Mouse (Mus musculus) skeletal muscle tissue, adult 2 months (tissue): ENCODE results near the gene Arhgef39.

Experiments used
- DNase-seq: peaks from one replicate; pipeline ENCODE4 v3.0.0-alpha.2; 2012; ENCODE audit warnings: low read depth, low spot score

Gene Arhgef39

GRCm38 (mm10) chr4:43478906-43479832 is 20.3 kb downstream of the Arhgef39 start:
- no peak for DNase-seq

GRCm38 (mm10) chr4:43478534-43478858 is 21.0 kb downstream of the Arhgef39 start:
- DNase-seq: no peak

- peak; percentile 89 for DNase-seq
Observed at GRCm38 (mm10) chr4:43477857-43478533, 21.5 kb downstream of the Arhgef39 start.

- DNase-seq: no peak
Observed at GRCm38 (mm10) chr4:43476604-43477003, 22.9 kb downstream of the Arhgef39 start.

- DNase-seq: no peak
Observed at GRCm38 (mm10) chr4:43473636-43474035, 25.9 kb downstream of the Arhgef39 start.

GRCm38 (mm10) chr4:43470301-43470700 is 29.2 kb downstream of the Arhgef39 start:
- no peak for DNase-seq

- no peak for DNase-seq
Observed at GRCm38 (mm10) chr4:43466872-43467271, 32.6 kb downstream of the Arhgef39 start.

- no peak for DNase-seq
Observed at GRCm38 (mm10) chr4:43465935-43466334, 33.6 kb downstream of the Arhgef39 start.

GRCm38 (mm10) chr4:43463102-43463501 is 36.4 kb downstream of the Arhgef39 start:
- no peak for DNase-seq

GRCm38 (mm10) chr4:43457124-43457523 is 42.4 kb downstream of the Arhgef39 start:
- no peak for DNase-seq

GRCm38 (mm10) chr4:43456470-43456869 is 43.0 kb downstream of the Arhgef39 start:
- no peak for DNase-seq

GRCm38 (mm10) chr4:43454041-43454836 is 45.3 kb downstream of the Arhgef39 start, which contains the start of gene Cd72:
Gene Cd72 (minus strand): TSS chr4:43454628.
- DNase-seq: peak; percentile 36

- no peak for DNase-seq
Observed at GRCm38 (mm10) chr4:43453413-43453812, 46.1 kb downstream of the Arhgef39 start.

- no peak for DNase-seq
Observed at GRCm38 (mm10) chr4:43452315-43452714, 47.2 kb downstream of the Arhgef39 start.

- no peak for DNase-seq
Observed at GRCm38 (mm10) chr4:43448554-43448953, 50.9 kb downstream of the Arhgef39 start.

GRCm38 (mm10) chr4:43447251-43447650 is 52.2 kb downstream of the Arhgef39 start:
- DNase-seq: peak; percentile 66
